Mouse (Mus musculus): Measurements from ENCODE around the gene Recql5. TPM values are rescaled to one million over a fixed set of nuclear protein-coding genes. Genes with fewer than 3 reads are reported as not detected.

Gene Recql5
- polyA plus RNA-seq, 1 experiment from 2014 or later, result 9.6 TPM

DNA sequence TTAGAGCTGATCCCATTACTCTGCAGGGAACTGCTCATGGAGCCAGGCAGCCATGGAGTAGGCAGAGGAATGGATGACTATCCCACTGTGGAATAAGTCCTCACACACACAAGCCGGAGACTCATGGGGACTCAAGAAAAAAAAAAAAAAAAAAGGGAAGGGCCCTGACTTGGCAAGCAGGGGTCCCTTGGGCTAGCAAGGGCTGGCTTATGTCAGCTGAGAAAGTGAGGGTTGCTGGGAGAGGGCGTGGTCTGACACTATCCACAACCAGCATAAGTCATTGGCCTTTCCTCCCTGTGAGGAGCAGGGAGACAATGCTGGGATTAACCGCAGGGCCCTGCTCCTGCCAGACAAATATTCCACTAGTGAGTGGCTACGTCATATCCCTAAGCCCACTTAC is 16.7 kb downstream of the Recql5 start:
- Histone ChIP-seq H3K27me3 (ENCODE audit: control insufficient read depth, insufficient read depth, low read length) (no peaks in the 10 kb centered on the region), H3K9ac (ENCODE audit: low read length) (no peak overlapping the region), H3K4me3 (ENCODE audit: control insufficient read depth in 1 of 2, insufficient read depth in 1 of 2, low read depth in 1 of 2, low read length in 2 of 2) (no peak overlapping the region), H3K27ac (replicated peaks in 1 of 2; ENCODE audit: control insufficient read depth in 1 of 2, insufficient read depth in 1 of 2, low read depth in 2 of 2, low read length in 2 of 2) (no peak overlapping the region), H3K36me3 (ENCODE audit: control insufficient read depth, insufficient read depth, low read length) (peaks cover 57% of the 10 kb centered on the region), H3K4me1 (ENCODE audit: control insufficient read depth in 2 of 2, insufficient read depth in 2 of 2, low read length in 2 of 2) (no peaks in the 10 kb centered on the region), H3K4me2 (ENCODE audit: low read length) (no peak overlapping the region), H3K9me3 (ENCODE audit: control insufficient read depth, low read length) (no peaks in the 10 kb centered on the region)
- 93% methylated on average over 4 of the region's 4 CpGs for WGBS
- no peak for ATAC-seq (ENCODE audit: insufficient number of reproducible peaks, insufficient read depth, low FRiP score, low read depth)

DNA sequence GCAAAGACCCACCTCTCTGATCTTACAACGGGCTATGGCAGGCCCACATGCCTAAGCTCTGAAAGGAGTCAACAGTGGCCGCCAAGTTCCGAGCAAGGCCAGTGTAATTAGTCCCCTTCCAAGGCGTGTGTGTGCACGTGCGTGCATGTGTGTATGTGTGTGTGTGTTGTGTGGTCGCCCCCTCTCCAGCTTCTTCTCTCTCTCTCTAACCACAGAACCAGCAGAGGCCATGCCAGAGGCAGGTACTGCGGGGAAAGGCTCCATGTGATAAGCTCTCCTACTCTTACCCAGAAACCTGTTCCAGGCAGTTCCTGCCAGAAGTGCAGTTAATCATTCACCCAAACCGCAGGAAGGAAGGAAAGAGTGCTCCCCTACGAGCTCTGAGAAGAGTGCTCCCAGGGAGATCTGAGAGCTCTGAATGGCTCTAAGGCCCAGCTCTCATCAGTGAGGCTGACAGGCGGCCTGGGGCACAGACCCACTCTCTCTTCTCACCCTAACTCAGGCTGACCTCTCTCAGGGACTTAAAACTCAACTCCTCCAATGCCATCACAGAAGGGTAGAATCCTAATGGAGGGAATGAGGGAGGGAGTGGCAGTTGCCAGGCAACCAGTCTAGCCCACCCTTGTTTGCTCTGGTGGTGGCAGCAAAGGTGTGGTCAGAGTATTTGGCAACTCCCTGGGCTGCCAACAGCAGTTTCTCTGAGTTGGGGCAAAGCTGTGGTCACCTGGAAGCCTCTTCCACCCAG is 21.5 kb downstream of the Recql5 start, which contains the start of gene Smim6:
Gene Smim6 (plus strand): TSS at position 386 of the 745 bp plus-strand sequence.
- H3K27ac ChIP-seq (replicated peaks in 1 of 2; ENCODE audit: control insufficient read depth in 1 of 2, insufficient read depth in 1 of 2, low read depth in 2 of 2, low read length in 2 of 2), result no peak within 1 kb of the TSS; a peak in 1 of 4 replicates
- H3K27me3 ChIP-seq (ENCODE audit: control insufficient read depth, insufficient read depth, low read length), result no peaks in the 10 kb centered on the region
- 0 out of 2 replicates have a peak within 1 kb of the TSS, but pooled peaks have one; percentile 35 for H3K9ac ChIP-seq (ENCODE audit: low read length)
- H3K9me3 ChIP-seq (ENCODE audit: control insufficient read depth, low read length), result no peaks in the 10 kb centered on the region
- 0 out of 4 replicates have a peak, but pooled peaks cover 0 to 3% of the 10 kb centered on the region in 2 experiments for H3K4me1 ChIP-seq (ENCODE audit: control insufficient read depth in 2 of 2, insufficient read depth in 2 of 2, low read length in 2 of 2)
- 83% methylated on average over 11 of the region's 11 CpGs for WGBS
- no peak within 1 kb of the TSS for H3K4me3 ChIP-seq (ENCODE audit: control insufficient read depth in 1 of 2, insufficient read depth in 1 of 2, low read depth in 1 of 2, low read length in 2 of 2)
- peaks cover 56% of the 10 kb centered on the region for H3K36me3 ChIP-seq (ENCODE audit: control insufficient read depth, insufficient read depth, low read length)
- ATAC-seq (ENCODE audit: insufficient number of reproducible peaks, insufficient read depth, low FRiP score, low read depth), result no peak
- H3K4me2 ChIP-seq (ENCODE audit: low read length), result no peak within 1 kb of the TSS

DNA sequence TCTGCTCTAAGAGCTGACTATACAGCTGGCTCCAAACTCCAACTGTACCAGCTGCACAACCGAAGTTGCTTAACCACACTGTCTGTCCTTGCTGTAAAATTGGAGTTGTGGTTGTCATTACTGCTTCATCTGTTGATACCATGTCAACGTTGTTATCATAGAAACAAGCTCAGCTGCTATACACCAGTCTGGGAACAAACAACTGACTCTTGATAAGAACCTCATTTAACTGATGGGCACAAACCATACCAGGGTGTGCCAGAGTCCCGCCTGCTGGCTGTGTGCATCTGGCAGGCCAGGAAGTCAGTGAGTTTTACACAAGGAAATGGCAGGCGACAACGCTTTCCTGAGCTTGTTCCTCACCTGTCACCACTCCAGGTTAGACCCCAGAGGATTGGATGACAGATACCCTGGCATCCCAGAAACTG is 22.1 kb downstream of the Recql5 start:
- no peaks in the 10 kb centered on the region for H3K27me3 ChIP-seq (ENCODE audit: control insufficient read depth, insufficient read depth, low read length)
- no peaks in the 10 kb centered on the region for H3K9me3 ChIP-seq (ENCODE audit: control insufficient read depth, low read length)
- no peak for ATAC-seq (ENCODE audit: insufficient number of reproducible peaks, insufficient read depth, low FRiP score, low read depth)
- H3K9ac ChIP-seq (ENCODE audit: low read length), result 0 out of 2 replicates have a peak overlapping the region, but pooled peaks have one; percentile 35
- H3K27ac ChIP-seq (replicated peaks in 1 of 2; ENCODE audit: control insufficient read depth in 1 of 2, insufficient read depth in 1 of 2, low read depth in 2 of 2, low read length in 2 of 2), result no peak overlapping the region; a peak in 1 of 4 replicates
- H3K4me2 ChIP-seq (ENCODE audit: low read length), result no peak overlapping the region
- H3K4me1 ChIP-seq (ENCODE audit: control insufficient read depth in 2 of 2, insufficient read depth in 2 of 2, low read length in 2 of 2), result peaks cover 4% of the 10 kb centered on the region in 2 experiments; a peak in 2 of 4 replicates
- H3K4me3 ChIP-seq (ENCODE audit: control insufficient read depth in 1 of 2, insufficient read depth in 1 of 2, low read depth in 1 of 2, low read length in 2 of 2), result no peak overlapping the region
- H3K36me3 ChIP-seq (ENCODE audit: control insufficient read depth, insufficient read depth, low read length), result peaks cover 56% of the 10 kb centered on the region
- 58% methylated on average over 5 of the region's 5 CpGs for WGBS

- Histone ChIP-seq H3K9ac (ENCODE audit: low read length) (no peak overlapping the region), H3K4me2 (ENCODE audit: low read length) (no peak overlapping the region), H3K36me3 (ENCODE audit: control insufficient read depth, insufficient read depth, low read length) (peaks cover 36% of the 10 kb centered on the region), H3K27me3 (ENCODE audit: control insufficient read depth, insufficient read depth, low read length) (no peaks in the 10 kb centered on the region), H3K4me3 (ENCODE audit: control insufficient read depth in 1 of 2, insufficient read depth in 1 of 2, low read depth in 1 of 2, low read length in 2 of 2) (no peak overlapping the region), H3K4me1 (ENCODE audit: control insufficient read depth in 2 of 2, insufficient read depth in 2 of 2, low read length in 2 of 2) (peaks cover 45 to 46% of the 10 kb centered on the region in 2 experiments), H3K27ac (replicated peaks in 1 of 2; ENCODE audit: control insufficient read depth in 1 of 2, insufficient read depth in 1 of 2, low read depth in 2 of 2, low read length in 2 of 2) (no peak overlapping the region), H3K9me3 (ENCODE audit: control insufficient read depth, low read length) (no peaks in the 10 kb centered on the region)
- no peak for ATAC-seq (ENCODE audit: insufficient number of reproducible peaks, insufficient read depth, low FRiP score, low read depth)
- 88% methylated on average over 5 of the region's 5 CpGs for WGBS
These were observed 26.8 kb downstream of the Recql5 start for GRCm38 (mm10) chr11:115906521-115906920.

- Histone ChIP-seq H3K4me2 (ENCODE audit: low read length) (no peak overlapping the region), H3K9me3 (ENCODE audit: control insufficient read depth, low read length) (no peaks in the 10 kb centered on the region), H3K36me3 (ENCODE audit: control insufficient read depth, insufficient read depth, low read length) (peaks cover 36% of the 10 kb centered on the region), H3K4me3 (ENCODE audit: control insufficient read depth in 1 of 2, insufficient read depth in 1 of 2, low read depth in 1 of 2, low read length in 2 of 2) (no peak overlapping the region), H3K27me3 (ENCODE audit: control insufficient read depth, insufficient read depth, low read length) (no peaks in the 10 kb centered on the region), H3K9ac (ENCODE audit: low read length) (no peak overlapping the region), H3K4me1 (ENCODE audit: control insufficient read depth in 2 of 2, insufficient read depth in 2 of 2, low read length in 2 of 2) (peaks cover 47 to 49% of the 10 kb centered on the region in 2 experiments), H3K27ac (replicated peaks in 1 of 2; ENCODE audit: control insufficient read depth in 1 of 2, insufficient read depth in 1 of 2, low read depth in 2 of 2, low read length in 2 of 2) (peak overlapping the region in 1 of 2 experiments; percentile 99; a peak in 1 of 4 replicates)
- ATAC-seq (ENCODE audit: insufficient number of reproducible peaks, insufficient read depth, low FRiP score, low read depth), result no peak
- WGBS, result 76% methylated on average over 3 of the region's 3 CpGs
These were observed 27.2 kb downstream of the Recql5 start for GRCm38 (mm10) chr11:115906116-115906515.

DNA sequence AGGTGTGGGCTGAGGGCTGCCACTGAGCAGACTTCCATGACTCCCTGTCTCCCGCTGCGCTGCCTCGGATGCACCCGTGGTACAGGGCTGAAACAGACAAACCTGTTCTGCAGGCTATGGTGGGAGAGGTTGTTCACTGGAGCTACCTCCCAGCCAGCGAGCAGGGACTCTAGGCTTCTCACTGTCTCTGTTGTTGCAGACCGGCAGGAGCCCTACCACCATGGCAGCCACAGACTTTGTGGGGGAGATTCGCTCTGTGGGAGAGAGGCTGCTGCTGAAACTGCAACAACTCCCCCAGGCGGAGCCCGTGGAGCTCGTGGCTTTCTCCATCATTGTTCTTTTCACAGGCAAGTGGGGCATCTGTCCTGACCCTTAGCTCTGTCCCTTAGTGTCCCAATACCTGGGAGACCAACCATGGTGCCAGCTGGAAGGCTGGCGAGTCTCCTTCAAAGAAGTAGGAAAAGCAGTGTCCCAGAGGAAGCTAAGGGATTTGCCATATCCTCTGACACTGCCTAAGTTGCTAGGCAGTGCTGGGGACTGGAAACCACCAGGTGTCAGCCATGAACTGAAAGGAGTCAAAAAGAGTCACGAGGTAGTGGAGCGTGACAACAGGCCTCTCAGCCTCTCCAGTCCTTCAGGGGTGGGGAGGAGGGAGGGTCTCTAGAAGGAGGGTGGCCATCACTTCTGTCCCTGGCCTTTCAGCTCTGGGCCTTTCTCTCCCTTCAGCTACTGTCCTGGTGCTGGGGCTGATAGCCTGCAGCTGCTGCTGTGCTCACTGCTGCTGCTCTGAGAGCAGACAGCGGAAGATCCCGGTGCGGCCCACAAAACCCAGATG is 28.1 kb downstream of the Recql5 start:
- no peak overlapping the region for H3K4me3 ChIP-seq (ENCODE audit: control insufficient read depth in 1 of 2, insufficient read depth in 1 of 2, low read depth in 1 of 2, low read length in 2 of 2)
- H3K9me3 ChIP-seq (ENCODE audit: control insufficient read depth, low read length), result no peaks in the 10 kb centered on the region
- peaks cover 36% of the 10 kb centered on the region for H3K36me3 ChIP-seq (ENCODE audit: control insufficient read depth, insufficient read depth, low read length)
- peak overlapping the region; percentile 4 to 99; a peak in 2 of 4 replicates for H3K27ac ChIP-seq (replicated peaks in 1 of 2; ENCODE audit: control insufficient read depth in 1 of 2, insufficient read depth in 1 of 2, low read depth in 2 of 2, low read length in 2 of 2)
- no peaks in the 10 kb centered on the region for H3K27me3 ChIP-seq (ENCODE audit: control insufficient read depth, insufficient read depth, low read length)
- WGBS, result 50% methylated on average over 16 of the region's 16 CpGs
- H3K4me1 ChIP-seq (ENCODE audit: control insufficient read depth in 2 of 2, insufficient read depth in 2 of 2, low read length in 2 of 2), result peaks cover 56 to 59% of the 10 kb centered on the region in 2 experiments
- no peak for ATAC-seq (ENCODE audit: insufficient number of reproducible peaks, insufficient read depth, low FRiP score, low read depth)
- H3K9ac ChIP-seq (ENCODE audit: low read length), result peak overlapping the region; percentile 59; the same call in 1 of the 2 replicates
- no peak overlapping the region for H3K4me2 ChIP-seq (ENCODE audit: low read length)

DNA sequence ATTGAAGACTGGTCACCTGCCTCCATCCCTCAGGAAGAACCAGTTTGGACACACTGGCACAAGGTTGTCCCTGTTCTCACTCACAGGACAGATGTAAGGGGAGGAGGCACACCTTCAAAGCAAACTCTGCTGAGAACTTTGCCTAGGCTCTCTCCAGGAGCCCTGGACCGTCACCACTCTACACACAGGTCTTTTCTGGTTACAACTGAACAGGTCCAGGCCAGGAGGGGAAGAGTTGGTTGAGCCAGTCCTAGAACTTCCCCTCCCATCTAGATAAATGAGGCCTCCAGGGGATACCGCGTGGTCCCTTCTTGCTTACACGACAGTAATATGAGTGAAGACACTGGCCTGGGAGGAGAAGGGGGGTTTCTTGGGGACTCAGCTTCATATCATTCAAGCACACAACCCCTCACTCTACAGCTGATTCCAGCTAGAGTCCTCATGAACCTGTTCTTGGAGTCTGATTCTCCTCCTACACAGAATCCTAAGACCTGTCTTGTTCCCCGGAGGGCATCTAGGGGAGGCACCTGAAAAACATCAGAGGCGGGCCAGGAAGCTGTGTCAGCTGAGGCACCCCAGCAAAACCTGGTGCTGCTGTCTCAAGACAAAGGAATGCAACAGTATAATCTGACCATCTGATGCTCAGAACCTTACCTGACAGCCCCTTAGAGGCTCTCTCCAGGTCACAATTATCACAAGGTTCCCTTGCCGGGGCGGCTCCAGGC is 28.9 kb downstream of the Recql5 start:
- Histone ChIP-seq H3K4me1 (ENCODE audit: control insufficient read depth in 2 of 2, insufficient read depth in 2 of 2, low read length in 2 of 2) (peaks cover 61 to 65% of the 10 kb centered on the region in 2 experiments), H3K9ac (ENCODE audit: low read length) (peak overlapping the region; percentile 59), H3K9me3 (ENCODE audit: control insufficient read depth, low read length) (no peaks in the 10 kb centered on the region), H3K27ac (replicated peaks in 1 of 2; ENCODE audit: control insufficient read depth in 1 of 2, insufficient read depth in 1 of 2, low read depth in 2 of 2, low read length in 2 of 2) (peak overlapping the region; percentile 98 to 99), H3K36me3 (ENCODE audit: control insufficient read depth, insufficient read depth, low read length) (peaks cover 36% of the 10 kb centered on the region), H3K4me2 (ENCODE audit: low read length) (peak overlapping the region; percentile 72; the same call in 1 of the 2 replicates), H3K27me3 (ENCODE audit: control insufficient read depth, insufficient read depth, low read length) (no peaks in the 10 kb centered on the region), H3K4me3 (ENCODE audit: control insufficient read depth in 1 of 2, insufficient read depth in 1 of 2, low read depth in 1 of 2, low read length in 2 of 2) (no peak overlapping the region)
- ATAC-seq (ENCODE audit: insufficient number of reproducible peaks, insufficient read depth, low FRiP score, low read depth), result no peak
- 61% methylated on average over 8 of the region's 8 CpGs for WGBS

Measured in heart, embryonic 14.5 days (tissue).